Mouse (Mus musculus): ENCODE results near the gene Eif2ak4.

Eif2ak4 gene

GRCm38 (mm10) chr2:118466601-118467000 lies 78.2 kb downstream of the Eif2ak4 start:
- no peak for DNase-seq

- DNase-seq: no peak
Observed at GRCm38 (mm10) chr2:118468354-118468753, 79.9 kb downstream of the Eif2ak4 start.

DNA sequence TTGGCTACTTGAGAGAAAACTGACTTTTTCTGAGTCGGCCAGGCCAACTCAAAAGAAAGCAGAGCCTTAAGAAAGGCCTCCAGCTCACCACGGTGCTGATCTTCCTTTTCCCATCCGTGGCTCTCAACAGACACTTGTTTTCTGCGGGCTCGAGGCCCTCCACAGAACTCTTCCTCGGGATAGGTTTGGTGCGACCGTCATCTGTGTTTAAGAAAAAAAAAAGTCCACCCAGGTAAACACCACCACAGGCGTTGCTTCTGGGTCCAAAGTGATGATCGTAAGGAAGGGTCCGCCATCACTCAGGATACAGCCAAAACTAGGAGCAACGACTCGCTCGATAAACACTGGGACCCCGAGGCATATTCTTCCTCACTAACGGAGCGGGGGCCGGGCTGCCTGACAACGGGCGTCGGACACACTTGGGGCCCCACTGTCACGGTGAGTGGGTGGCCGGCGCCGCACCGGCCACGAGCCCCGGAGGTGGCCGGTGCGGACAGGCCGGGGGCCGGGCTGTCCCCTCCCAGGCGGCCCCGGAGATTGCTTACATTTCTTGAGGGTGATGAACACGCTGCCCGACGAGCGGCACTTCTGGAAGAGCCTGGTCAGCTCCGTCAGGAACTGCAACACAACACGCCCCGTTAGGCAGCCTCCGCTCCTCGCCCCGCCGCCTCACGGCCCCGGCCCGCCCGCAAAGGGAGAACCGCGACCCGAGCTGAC lies 90.6 kb downstream of the Eif2ak4 start:
- DNase-seq: no peak

- DNase-seq: peak; percentile 94
Observed at GRCm38 (mm10) chr2:118479550-118479909, 91.1 kb downstream of the Eif2ak4 start, which contains the start of gene Srp14. Srp14 (minus strand) TSS chr2:118479711.

DNA sequence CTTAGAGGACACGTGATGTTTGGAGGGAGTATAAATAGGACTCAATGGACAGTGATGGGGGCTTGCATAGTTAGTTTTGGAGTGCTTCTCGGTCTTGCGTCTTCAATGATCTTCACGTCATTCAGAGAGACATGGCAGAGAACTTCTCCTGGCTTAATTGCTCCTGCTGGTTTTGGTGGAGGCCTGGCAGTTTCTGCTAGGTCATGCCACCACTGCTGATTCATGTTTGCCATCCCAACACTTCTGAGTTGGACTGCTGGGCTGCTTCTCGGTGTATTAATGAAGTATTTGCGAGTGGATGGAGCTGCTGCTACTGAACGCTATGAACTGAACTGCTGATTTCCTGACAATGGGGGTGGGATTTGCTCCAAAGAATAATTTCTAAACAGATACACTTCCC lies 92.5 kb downstream of the Eif2ak4 start:
- no peak for DNase-seq

GRCm38 (mm10) chr2:118483032-118483431 lies 94.6 kb downstream of the Eif2ak4 start:
- no peak for DNase-seq

DNA sequence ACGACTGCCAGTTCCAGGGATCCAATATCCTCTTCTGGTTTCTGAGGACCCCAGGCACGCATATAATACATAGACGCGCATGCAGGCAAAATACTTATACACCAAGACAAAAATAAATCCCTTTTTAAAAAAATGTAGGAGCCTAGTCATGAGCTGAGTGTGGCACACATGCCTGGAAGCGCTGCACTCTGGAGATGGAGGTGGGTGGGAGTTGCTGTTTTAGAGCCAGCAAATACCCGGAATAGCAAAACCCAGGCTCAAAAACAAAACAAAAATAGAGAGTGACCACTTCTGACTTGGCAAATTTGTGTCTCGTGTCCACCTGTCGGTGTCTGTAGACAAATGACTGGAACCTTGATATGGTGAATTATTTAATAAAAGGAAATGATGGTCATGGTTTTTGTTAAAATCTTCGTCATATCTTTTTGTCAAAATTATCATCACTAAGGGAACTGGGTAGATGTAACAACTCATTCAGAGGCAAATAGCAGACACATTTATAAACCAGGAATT lies 96.0 kb downstream of the Eif2ak4 start:
- DNase-seq: no peak

GRCm38 (mm10) chr2:118485415-118485814 lies 97.0 kb downstream of the Eif2ak4 start:
- no peak for DNase-seq

GRCm38 (mm10) chr2:118486933-118487332 lies 98.5 kb downstream of the Eif2ak4 start:
- DNase-seq: peak; percentile 60

DNA sequence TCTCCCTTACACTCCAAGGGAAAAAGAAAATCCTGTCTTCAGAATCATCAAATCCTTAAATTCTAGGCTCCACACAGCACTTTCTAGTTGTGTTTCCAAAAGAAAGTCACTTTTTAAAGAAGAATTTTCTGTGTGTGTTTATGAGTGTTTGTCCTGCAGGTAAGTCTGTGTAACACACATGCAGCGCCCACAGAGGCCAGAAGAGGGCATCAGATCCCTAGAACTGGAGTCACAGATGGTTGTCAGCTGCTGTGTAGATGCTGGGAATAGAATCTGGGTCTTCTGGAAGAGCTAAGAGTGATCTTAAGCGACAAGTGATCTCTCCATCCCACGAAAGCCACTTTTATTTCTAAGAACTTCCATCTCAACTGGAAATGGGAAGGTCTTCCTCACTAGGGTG lies 99.4 kb downstream of the Eif2ak4 start:
- no peak for DNase-seq

DNA sequence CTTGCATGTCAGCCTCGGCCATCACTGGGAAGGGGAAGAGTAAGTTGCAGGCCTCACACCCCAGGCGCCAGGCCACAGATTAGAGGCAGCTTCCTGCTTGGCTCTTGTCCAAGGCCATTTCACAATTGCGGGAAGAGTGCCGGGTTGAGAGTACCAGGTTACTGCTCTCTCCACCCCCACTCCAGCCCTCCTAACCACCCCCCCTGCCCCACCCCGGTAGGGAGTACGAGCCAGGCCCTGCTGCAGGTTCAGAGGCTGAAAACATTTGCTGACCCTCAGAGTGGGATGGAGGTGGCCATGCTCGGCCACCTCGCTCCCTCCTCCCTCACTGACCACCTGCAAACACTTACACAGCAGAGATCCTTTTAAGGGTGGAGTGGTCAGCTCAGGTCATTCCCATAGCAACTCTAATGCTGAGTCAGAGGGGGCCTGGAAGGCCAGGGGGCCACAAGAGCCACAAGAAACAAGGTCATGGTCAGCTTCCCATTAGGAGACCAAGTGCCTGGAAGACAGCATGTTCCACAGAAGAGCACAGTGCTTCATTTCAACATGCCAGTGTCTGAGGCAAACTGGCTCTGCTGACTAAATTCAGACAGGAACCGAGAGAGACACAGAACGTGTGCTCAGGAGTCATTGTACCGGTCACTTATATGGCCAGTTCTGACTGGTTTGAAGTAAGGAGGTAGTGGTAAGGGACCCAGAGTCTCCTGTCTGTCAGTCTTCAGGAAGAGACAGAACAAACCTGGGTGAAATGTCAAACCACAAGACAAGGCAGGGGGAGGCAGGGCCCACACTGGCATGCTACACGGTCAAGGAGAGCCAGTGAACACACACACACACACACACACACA lies 102.0 kb downstream of the Eif2ak4 start:
- no peak for DNase-seq

GRCm38 (mm10) chr2:118491281-118491731 lies 102.9 kb downstream of the Eif2ak4 start:
- no peak for DNase-seq

GRCm38 (mm10) chr2:118491741-118492395 lies 103.5 kb downstream of the Eif2ak4 start:
- DNase-seq: no peak

DNA sequence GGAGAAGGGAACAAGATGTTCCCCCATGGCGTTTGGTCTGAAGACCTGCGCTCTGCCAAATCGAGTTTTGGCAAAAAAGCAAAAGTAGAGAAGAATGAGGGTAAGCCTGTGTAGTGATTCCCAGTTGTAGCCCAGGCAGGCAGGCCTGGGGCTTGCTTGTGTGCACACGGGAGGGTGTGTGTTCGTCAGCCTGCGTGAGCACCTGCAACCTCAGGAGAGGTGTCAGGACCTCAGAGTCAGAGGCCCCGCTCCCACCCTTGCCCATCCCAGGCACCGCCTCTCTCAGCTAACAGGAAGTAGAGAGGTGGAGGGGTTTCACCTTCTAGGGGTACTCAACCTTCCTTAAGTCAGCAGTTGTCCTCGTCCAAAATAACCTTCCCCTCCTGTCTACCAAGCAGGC lies 106.6 kb downstream of the Eif2ak4 start:
- DNase-seq: no peak

- DNase-seq: no peak
Observed at GRCm38 (mm10) chr2:118497890-118498289, 109.5 kb downstream of the Eif2ak4 start.

DNA sequence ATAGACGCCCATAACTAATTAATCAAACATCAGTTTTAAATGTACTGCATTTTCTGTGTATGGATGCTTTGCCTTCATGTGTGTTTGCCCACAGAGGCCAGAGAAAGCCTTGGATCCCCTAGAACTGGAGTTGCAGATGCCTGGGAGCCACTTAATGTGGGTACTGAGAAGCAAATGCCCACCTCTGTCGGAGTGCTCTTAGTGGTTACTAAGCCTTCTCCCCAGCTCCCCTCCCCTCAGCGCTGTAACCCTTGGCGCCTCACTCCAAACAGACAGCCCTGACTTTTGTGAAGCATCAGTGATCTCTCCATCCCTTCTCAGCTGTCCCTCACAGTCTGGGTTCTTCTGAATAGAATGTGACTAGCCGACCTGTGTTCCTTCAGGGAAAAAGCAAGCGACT lies 110.1 kb downstream of the Eif2ak4 start:
- DNase-seq: no peak

- no peak for DNase-seq
Observed at GRCm38 (mm10) chr2:118499135-118499961, 110.9 kb downstream of the Eif2ak4 start.

DNA sequence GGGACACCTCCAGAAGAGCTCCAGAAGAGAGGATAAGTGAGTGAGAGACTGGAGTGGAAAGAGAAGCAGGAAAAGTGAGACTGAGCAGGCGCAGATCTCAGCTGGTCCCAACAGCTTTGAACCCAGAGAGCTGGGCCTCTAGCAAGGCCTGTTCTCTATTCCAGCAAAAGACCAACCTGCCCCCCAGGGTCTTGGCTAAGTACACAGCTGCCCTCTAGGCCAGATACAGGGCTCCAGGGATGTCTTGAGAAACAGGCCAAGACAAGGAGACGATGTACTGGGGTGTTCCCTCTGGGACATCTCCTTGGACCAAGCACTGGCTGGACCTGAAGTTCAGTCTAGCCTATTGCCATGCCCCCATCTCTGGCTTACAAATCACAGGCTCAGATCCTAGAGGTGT lies 111.8 kb downstream of the Eif2ak4 start:
- DNase-seq: no peak

DNA sequence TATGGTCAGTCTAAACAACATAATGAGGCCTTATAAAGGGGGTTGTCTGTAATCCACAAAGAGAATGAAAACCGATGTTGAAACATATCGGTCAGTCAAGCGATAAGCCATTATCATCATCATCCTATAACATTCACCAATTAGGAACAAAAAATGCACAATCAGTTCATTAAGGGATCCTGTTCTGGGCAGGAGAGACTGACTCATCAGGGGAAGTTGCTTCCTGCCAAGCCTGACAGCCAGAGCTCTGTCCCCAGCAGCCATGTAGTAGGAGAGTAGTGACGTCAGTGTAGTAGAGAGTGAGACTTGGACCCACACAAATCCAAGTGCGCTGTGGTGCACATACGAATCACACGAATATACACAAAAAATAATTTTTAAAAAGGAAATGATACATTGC lies 118.7 kb downstream of the Eif2ak4 start:
- no peak for DNase-seq

- DNase-seq: no peak
Observed at GRCm38 (mm10) chr2:118509688-118510446, 121.4 kb downstream of the Eif2ak4 start.

DNA sequence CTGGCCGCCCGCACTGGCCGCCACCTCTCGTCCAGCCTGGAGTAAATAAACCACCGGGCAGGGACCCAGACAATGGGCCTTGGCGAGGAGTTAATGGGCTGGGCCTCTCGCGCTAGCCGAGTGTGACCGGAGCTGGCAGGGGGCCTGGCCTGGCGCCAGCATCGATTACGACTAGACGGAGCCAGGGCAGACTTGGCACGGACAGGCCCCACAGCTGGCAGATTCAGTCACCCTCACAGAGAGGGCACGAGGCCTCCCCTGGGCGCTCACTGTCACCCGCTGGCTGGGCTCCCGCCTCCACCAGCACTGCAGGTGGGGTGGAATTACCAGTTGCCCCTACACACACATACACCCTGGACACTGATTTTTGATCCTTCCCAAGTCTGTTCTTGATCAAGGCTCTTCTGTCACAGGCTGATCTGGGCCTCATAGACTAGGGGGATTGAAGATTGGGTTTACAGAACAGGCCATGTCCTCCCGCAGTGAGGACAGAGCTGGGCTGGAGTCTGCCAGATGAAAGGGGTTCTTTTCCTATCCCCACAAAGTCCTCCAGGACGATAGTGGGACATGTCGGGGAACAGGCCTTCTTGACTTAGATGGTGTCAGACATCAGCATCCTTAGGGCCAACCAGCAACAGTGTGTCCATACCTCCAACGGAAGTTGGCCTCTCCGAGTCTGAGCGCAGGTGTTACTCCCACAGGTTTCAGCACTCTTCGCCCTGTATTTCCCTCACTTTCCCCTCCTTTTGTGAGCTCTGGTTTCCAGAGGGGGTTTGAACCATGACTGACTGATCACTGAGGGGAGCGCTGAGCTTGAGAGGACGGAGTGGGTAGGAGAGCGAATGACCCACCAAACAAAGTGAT lies 122.3 kb downstream of the Eif2ak4 start:
- peak; percentile 73 for DNase-seq
